Mouse (Mus musculus): Measurements from ENCODE around the gene Sdccag8.

GRCm38 (mm10) chr1:177008777-177009176, 194.3 kb downstream of the Sdccag8 start:
- no peak for TF ChIP-seq POLR2A (IDR thresholded peaks at IDR 0.05; ENCODE audit: insufficient read depth, low read length)
- no peak for TF ChIP-seq CTCF (IDR thresholded peaks at IDR 0.05; ENCODE audit: low read depth, low read length)

Measured in ES-Bruce4 (cell line).